In the genomic region with DNA sequence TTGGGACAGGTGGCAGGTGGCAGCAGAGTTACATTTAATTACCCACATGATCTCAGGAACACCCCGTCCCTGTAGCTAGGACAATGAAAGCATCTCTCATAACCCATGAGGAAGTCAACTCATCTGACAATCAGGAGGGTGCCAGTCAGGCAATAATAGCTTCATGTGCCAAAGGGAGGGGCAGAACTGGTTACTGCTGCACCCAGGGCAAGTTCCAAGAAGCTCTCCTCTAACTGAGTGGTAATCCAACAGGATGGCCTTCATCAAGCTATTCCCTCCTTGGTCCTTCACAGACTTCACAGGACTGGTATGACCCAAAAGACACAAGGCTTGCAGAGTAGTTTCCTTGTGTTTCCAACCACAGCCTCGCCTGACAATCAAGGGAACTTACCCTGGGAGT, we compare ENCODE assay signal across 23 mouse cellular contexts. TPM values are rescaled to one million over a fixed set of nuclear protein-coding genes. Genes with fewer than 3 reads are reported as not detected.
DNase-seq lines count a peak whose midpoint lies in the region; ATAC-seq and TF ChIP-seq lines count a peak whose summit lies in the region.
"Had no signal": no experiment of that assay in that cellular context is flagged by ENCODE, and none has a peak within 500 bp of the region (broad histone marks: within the 10 kb centered on the region; RNA-seq: fewer than 3 reads in every experiment).

No protein-coding gene starts in this region.

- no peak overlapping the region for H3K27ac ChIP-seq in kidney, adult 2 months (ENCODE audit: insufficient read depth, low read depth, low read length)
- no peak overlapping the region for H3K27ac ChIP-seq in intestine, embryonic 15.5 days
- peak overlapping the region; percentile 41; the same call in 1 of the 2 replicates for H3K27ac ChIP-seq in intestine, postnatal 0 days (ENCODE audit: low read depth, low read length)
- H3K27ac ChIP-seq in small intestine, adult 2 months (ENCODE audit: insufficient read depth, low read depth, low read length): peak overlapping the region; percentile 90
- H3K27ac ChIP-seq: embryonic facial prominence, embryonic 12.5 days; embryonic facial prominence, embryonic 15.5 days; heart, embryonic 15.5 days; hindbrain, embryonic 10.5 days; hindbrain, embryonic 13.5 days had no signal

- peak; percentile 38 for DNase-seq in kidney, adult 2 months
- DNase-seq in kidney, postnatal 25 days: no peak
- no peak for DNase-seq in adipocyte (ENCODE audit: low spot score)
- DNase-seq in lung, adult 2 months: no peak
- DNase-seq in embryo, embryonic 10 days (ENCODE audit: low spot score): no peak
- DNase-seq: adrenal gland, adult 8-10 months; adrenal gland, postnatal 25 days; cerebellum, postnatal 14 days; forebrain, postnatal 0 days; heart, postnatal 10 days; heart, postnatal 36 days had no signal

- no peaks in the 10 kb centered on the region for H3K27me3 ChIP-seq in kidney, adult 2 months (replicated peaks; ENCODE audit: control insufficient read depth, insufficient read depth, low read length)
- H3K27me3 ChIP-seq in intestine, embryonic 15.5 days (replicated peaks): no peaks in the 10 kb centered on the region
- H3K27me3 ChIP-seq in intestine, postnatal 0 days (replicated peaks; ENCODE audit: control insufficient read depth, insufficient read depth, low read length): no peaks in the 10 kb centered on the region
- no peaks in the 10 kb centered on the region for H3K27me3 ChIP-seq in small intestine, adult 2 months (ENCODE audit: control insufficient read depth, insufficient read depth, low read length)
- H3K27me3 ChIP-seq: embryonic facial prominence, embryonic 12.5 days; embryonic facial prominence, embryonic 15.5 days; heart, embryonic 12.5 days; heart, embryonic 15.5 days; hindbrain, embryonic 13.5 days had no signal

- H3K4me2 ChIP-seq in intestine, embryonic 15.5 days (replicated peaks): no peak overlapping the region
- H3K4me2 ChIP-seq in intestine, postnatal 0 days (replicated peaks; ENCODE audit: low read depth): no peak overlapping the region
- H3K4me2 ChIP-seq: embryonic facial prominence, embryonic 12.5 days; embryonic facial prominence, embryonic 15.5 days; heart, embryonic 12.5 days; heart, embryonic 15.5 days; hindbrain, embryonic 13.5 days had no signal

- ATAC-seq in intestine, embryonic 15.5 days: peak; percentile 39; the same call in 1 of the 2 replicates
- peak; percentile 88 for ATAC-seq in intestine, postnatal 0 days
- ATAC-seq: CD4-positive, CD25-positive, alpha-beta regulatory T cell, adult 4 months; forebrain, embryonic 14.5 days; forebrain, postnatal 0 days; hindbrain, embryonic 16.5 days had no signal

- H3K9me3 ChIP-seq in intestine, embryonic 15.5 days: no peaks in the 10 kb centered on the region
- H3K9me3 ChIP-seq in intestine, postnatal 0 days (ENCODE audit: control insufficient read depth): no peaks in the 10 kb centered on the region
- H3K9me3 ChIP-seq: embryonic facial prominence, embryonic 12.5 days; embryonic facial prominence, embryonic 15.5 days; heart, embryonic 12.5 days; heart, embryonic 15.5 days; hindbrain, embryonic 10.5 days; hindbrain, embryonic 13.5 days had no signal

- H3K4me1 ChIP-seq in kidney, adult 2 months (ENCODE audit: control insufficient read depth, insufficient read depth, low read length): peaks cover 32% of the 10 kb centered on the region
- H3K4me1 ChIP-seq in intestine, embryonic 15.5 days (replicated peaks): peaks cover 6% of the 10 kb centered on the region
- H3K4me1 ChIP-seq in intestine, postnatal 0 days (replicated peaks; ENCODE audit: control insufficient read depth, insufficient read depth, low read length): peaks cover 10% of the 10 kb centered on the region; the same call in 1 of the 2 replicates
- H3K4me1 ChIP-seq in small intestine, adult 2 months (ENCODE audit: control insufficient read depth, insufficient read depth, insufficient read length, low read length): peaks cover 21% of the 10 kb centered on the region; the same call in 1 of the 2 replicates
- peaks cover 31% of the 10 kb centered on the region for H3K4me1 ChIP-seq in lung, adult 2 months (ENCODE audit: control insufficient read depth, insufficient read depth, low read length)

- H3K9ac ChIP-seq in intestine, embryonic 15.5 days: no peak overlapping the region
- no peak overlapping the region for H3K9ac ChIP-seq in intestine, postnatal 0 days (ENCODE audit: low read depth, low read length)
- H3K9ac ChIP-seq: embryonic facial prominence, embryonic 12.5 days; embryonic facial prominence, embryonic 15.5 days; forebrain, postnatal 0 days; heart, embryonic 12.5 days; heart, embryonic 15.5 days; hindbrain, embryonic 13.5 days had no signal

- WGBS in kidney, adult 2 months: 63% methylated on average over 2 of the region's 2 CpGs
- WGBS in intestine, embryonic 15.5 days: 59% methylated on average over 2 of the region's 2 CpGs
- WGBS in intestine, postnatal 0 days: 39% methylated on average over 2 of the region's 2 CpGs
- 21% methylated on average over 2 of the region's 2 CpGs for WGBS in small intestine, adult 2 months
- WGBS in lung, adult 2 months: 51% methylated on average over 2 of the region's 2 CpGs

- TF ChIP-seq CTCF in kidney, adult 2 months (conservative IDR thresholded peaks at IDR 0.05; ENCODE audit: insufficient read depth, insufficient read length, low read depth, low read length): no peak
- TF ChIP-seq CTCF in intestine, postnatal 0 days (IDR thresholded peaks at IDR 0.05; ENCODE audit: low read depth): no peak
- TF ChIP-seq CTCF in small intestine, adult 2 months (IDR thresholded peaks at IDR 0.05; ENCODE audit: extremely low read depth, insufficient read length, insufficient replicate concordance, low read depth, low read length): no peak
- TF ChIP-seq CTCF in lung, adult 2 months (IDR thresholded peaks at IDR 0.05; ENCODE audit: insufficient read depth, low read length): no peak

- H3K36me3 ChIP-seq in kidney, adult 2 months (ENCODE audit: control insufficient read depth, insufficient read depth, low read length): no peaks in the 10 kb centered on the region
- H3K36me3 ChIP-seq in intestine, embryonic 15.5 days: no peaks in the 10 kb centered on the region
- H3K36me3 ChIP-seq in intestine, postnatal 0 days (ENCODE audit: control insufficient read depth, insufficient read depth): peaks cover 4% of the 10 kb centered on the region; the same call in 1 of the 2 replicates
- H3K36me3 ChIP-seq in small intestine, adult 2 months (ENCODE audit: control insufficient read depth, insufficient read depth, low read length): 0 out of 2 replicates have a peak, but pooled peaks cover 2% of the 10 kb centered on the region
- H3K36me3 ChIP-seq: embryonic facial prominence, embryonic 12.5 days; embryonic facial prominence, embryonic 15.5 days; heart, embryonic 15.5 days had no signal

- H3K4me3 ChIP-seq in kidney, adult 2 months (ENCODE audit: insufficient read depth, low read depth, low read length): no peak overlapping the region
- no peak overlapping the region for H3K4me3 ChIP-seq in intestine, embryonic 15.5 days (replicated peaks)
- no peak overlapping the region for H3K4me3 ChIP-seq in intestine, postnatal 0 days (ENCODE audit: low read depth, low read length)
- H3K4me3 ChIP-seq in small intestine, adult 2 months (ENCODE audit: low read depth, low read length): no peak overlapping the region
- no peak overlapping the region for H3K4me3 ChIP-seq in lung, adult 2 months (replicated peaks; ENCODE audit: extremely low read depth, low read depth, low read length)
- H3K4me3 ChIP-seq: embryonic facial prominence, embryonic 12.5 days; embryonic facial prominence, embryonic 15.5 days; heart, embryonic 12.5 days; heart, embryonic 15.5 days; hindbrain, embryonic 10.5 days; hindbrain, embryonic 13.5 days had no signal

- no peak for TF ChIP-seq POLR2A in kidney, adult 2 months (IDR thresholded peaks at IDR 0.05; ENCODE audit: low read depth, low read length)
- no peak for TF ChIP-seq POLR2A in small intestine, adult 2 months (IDR thresholded peaks at IDR 0.05; ENCODE audit: low read depth, low read length)
- no peak for TF ChIP-seq POLR2A in lung, adult 2 months (IDR thresholded peaks at IDR 0.05; ENCODE audit: borderline replicate concordance, extremely low read depth, low read depth, low read length)

RNA-seq across cellular contexts. Expression of gene Atp6v0d1, which starts 15.8 kb away (rescaled TPM):
- 161 and 182 TPM in 2 replicates for polyA plus RNA-seq in kidney, adult 2 months (2012; rRNA removed)
- polyA plus RNA-seq in intestine, embryonic 15.5 days (2015; fragmentation: Nextera tagmentation; extraction: Ambion mirVana): 78.2 and 89.4 TPM in 2 replicates
- 140 and 151 TPM in 2 replicates for polyA plus RNA-seq in intestine, postnatal 0 days (2015; fragmentation: Nextera tagmentation; extraction: Ambion mirVana)
- polyA plus RNA-seq in small intestine, adult 2 months (2012; rRNA removed): 41.9 and 70.8 TPM in 2 replicates
- polyA plus RNA-seq in lung, adult 2 months (2012; rRNA removed): 101 and 121 TPM in 2 replicates

RNA-seq across cellular contexts. Expression of gene Hsd11b2, which starts 31.5 kb away (rescaled TPM):
- polyA plus RNA-seq in kidney, adult 2 months (2012; rRNA removed): 310 and 336 TPM in 2 replicates
- polyA plus RNA-seq in intestine, embryonic 15.5 days (2015; fragmentation: Nextera tagmentation; extraction: Ambion mirVana): 2.7 and 3.0 TPM in 2 replicates
- polyA plus RNA-seq in intestine, postnatal 0 days (2015; fragmentation: Nextera tagmentation; extraction: Ambion mirVana): 1.1 and 4.1 TPM in 2 replicates
- polyA plus RNA-seq in small intestine, adult 2 months (2012; rRNA removed): 5.0 and 12.2 TPM in 2 replicates
- polyA plus RNA-seq in lung, adult 2 months (2012; rRNA removed): 2.1 and 4.8 TPM in 2 replicates
- polyA plus RNA-seq: CD4-positive, CD25-positive, alpha-beta regulatory T cell, adult 4 months had no signal

RNA-seq across cellular contexts. Expression of gene Zdhhc1, which starts 53.4 kb away (rescaled TPM):
- 47.6 and 57.7 TPM in 2 replicates for polyA plus RNA-seq in kidney, adult 2 months (2012; rRNA removed)
- polyA plus RNA-seq in intestine, embryonic 15.5 days (2015; fragmentation: Nextera tagmentation; extraction: Ambion mirVana): 20.1 and 22.6 TPM in 2 replicates
- polyA plus RNA-seq in intestine, postnatal 0 days (2015; fragmentation: Nextera tagmentation; extraction: Ambion mirVana): 6.4 and 7.1 TPM in 2 replicates
- 14.8 and 15.2 TPM in 2 replicates for polyA plus RNA-seq in small intestine, adult 2 months (2012; rRNA removed)
- 130 and 133 TPM in 2 replicates for polyA plus RNA-seq in lung, adult 2 months (2012; rRNA removed)

RNA-seq across cellular contexts. Expression of gene Ripor1, which starts 55.0 kb away (rescaled TPM):
- 50.6 and 54.8 TPM in 2 replicates for polyA plus RNA-seq in kidney, adult 2 months (2012; rRNA removed)
- polyA plus RNA-seq in intestine, embryonic 15.5 days (2015; fragmentation: Nextera tagmentation; extraction: Ambion mirVana): 18.4 and 18.5 TPM in 2 replicates
- 10.2 and 10.3 TPM in 2 replicates for polyA plus RNA-seq in intestine, postnatal 0 days (2015; fragmentation: Nextera tagmentation; extraction: Ambion mirVana)
- polyA plus RNA-seq in small intestine, adult 2 months (2012; rRNA removed): 11.8 and 12.0 TPM in 2 replicates
- 71.7 and 74.9 TPM in 2 replicates for polyA plus RNA-seq in lung, adult 2 months (2012; rRNA removed)

Comparison
In these comparisons a context has a peak if more than half of its experiments do, and no peak if none do; other contexts are left out.
1. H3K27ac ChIP-seq: peak in intestine, postnatal 0 days (single experiment) and small intestine, adult 2 months (single experiment); none in kidney, adult 2 months (single experiment) and intestine, embryonic 15.5 days (single experiment).
2. RNA of gene Hsd11b2, which starts 31.5 kb away (polyA plus RNA-seq): 310 to 336 TPM in kidney, adult 2 months; 5.0 to 12.2 TPM in small intestine, adult 2 months, 1.1 to 4.1 TPM in intestine, postnatal 0 days, 2.7 to 3.0 TPM in intestine, embryonic 15.5 days and 2.1 to 4.8 TPM in lung, adult 2 months; every median in the first group is over 10 times any median in the second.